Mouse (Mus musculus) brain, embryonic 14.5 days (tissue): ENCODE data around the gene Kat2a.

Source experiments
- CTCF ChIP-seq: fragments of 200-500 bp; IDR thresholded peaks from 2 replicates; pipeline ENCODE4 v1.5.1; 2012; ENCODE audit warnings: inconsistent platforms, mild to moderate bottlenecking, moderate library complexity, borderline replicate concordance; ENCODE audit not compliant: insufficient read depth, insufficient read length; ENCODE audit errors: extremely low read depth
- POLR2A ChIP-seq: fragments of 200-500 bp; IDR thresholded peaks from 2 replicates; pipeline ENCODE4 v1.6.1; 2012; ENCODE audit warnings: mild to moderate bottlenecking, inconsistent platforms, borderline replicate concordance; ENCODE audit not compliant: poor library complexity, insufficient read depth, insufficient read length, severe bottlenecking; ENCODE audit errors: extremely low read depth

- no peak for TF ChIP-seq CTCF
- TF ChIP-seq POLR2A = no peak
Measured at GRCm38 (mm10) chr11:100722493-100723028, 10.3 kb upstream of the Kat2a start.
